Mouse (Mus musculus) testis, postnatal 10 days (tissue): Measurements from ENCODE around the gene Plin4.
"Not testable (repeated sequence)": the region's sequence is repeated elsewhere in the genome, so short reads cannot be mapped to it uniquely, and the experiment has no call there.

Source experiments
- DNase-seq: peaks from one replicate; pipeline ENCODE4 v3.0.0; 2021; ENCODE audit warnings: low spot score

The Plin4 gene

DNA sequence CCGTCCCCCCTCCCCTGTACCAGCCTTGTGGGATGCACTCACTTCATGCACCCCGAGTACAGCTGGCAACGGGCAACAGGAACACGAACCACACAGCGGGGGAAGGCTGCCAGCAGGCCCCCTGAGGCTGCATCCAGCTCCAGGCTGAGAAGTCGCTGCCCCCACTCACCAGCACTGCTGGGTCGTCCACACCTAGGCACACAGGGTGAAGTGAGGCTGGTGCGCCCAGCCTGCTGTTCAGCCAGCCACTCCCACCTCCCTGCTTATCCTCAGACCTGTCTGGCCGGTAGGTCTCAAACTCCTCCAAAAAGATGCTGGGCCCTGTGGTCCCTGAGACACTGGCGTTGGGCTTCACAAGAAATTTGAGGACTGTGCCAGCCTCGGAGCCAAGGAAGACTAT lies 16.6 kb upstream of the Plin4 start:
- no peak for DNase-seq

- no peak for DNase-seq
These were observed 15.7 kb upstream of the Plin4 start for GRCm38 (mm10) chr17:56125276-56125630.

GRCm38 (mm10) chr17:56124377-56125275 lies 15.0 kb upstream of the Plin4 start:
- DNase-seq = peak; percentile 80

DNA sequence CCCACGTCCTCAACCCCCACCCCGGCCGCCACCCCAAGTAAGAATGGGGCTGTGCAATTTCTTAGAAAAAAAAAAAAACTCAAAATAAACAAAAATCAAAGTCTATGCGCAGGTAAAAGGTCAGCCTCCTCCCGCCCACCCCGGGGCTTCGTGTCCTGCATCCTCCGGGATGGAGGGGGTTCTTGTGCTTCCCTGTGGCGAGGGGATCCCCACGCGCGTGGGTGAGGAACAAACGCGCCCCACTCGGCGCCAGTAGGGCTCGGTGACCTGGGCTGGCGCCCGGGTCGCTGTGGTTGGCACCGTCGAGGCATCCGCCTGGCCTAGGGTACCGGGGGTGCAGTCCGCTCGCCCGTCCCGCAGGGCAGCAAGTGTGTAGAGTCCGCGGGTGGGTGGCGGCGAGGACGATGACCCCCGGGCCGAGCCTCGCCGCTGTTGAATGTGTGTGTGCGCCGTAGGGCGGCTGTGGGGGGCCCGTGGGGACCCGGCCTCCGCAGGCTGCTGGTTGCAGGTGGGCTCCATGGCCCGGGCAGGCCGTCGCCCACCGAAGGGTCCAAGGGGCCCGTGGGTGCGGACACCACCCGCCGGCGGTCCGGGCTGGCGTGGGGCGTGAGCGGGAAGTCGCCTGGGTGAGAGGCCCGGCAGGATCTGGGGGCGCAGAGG lies 14.2 kb upstream of the Plin4 start:
- no peak for DNase-seq

DNA sequence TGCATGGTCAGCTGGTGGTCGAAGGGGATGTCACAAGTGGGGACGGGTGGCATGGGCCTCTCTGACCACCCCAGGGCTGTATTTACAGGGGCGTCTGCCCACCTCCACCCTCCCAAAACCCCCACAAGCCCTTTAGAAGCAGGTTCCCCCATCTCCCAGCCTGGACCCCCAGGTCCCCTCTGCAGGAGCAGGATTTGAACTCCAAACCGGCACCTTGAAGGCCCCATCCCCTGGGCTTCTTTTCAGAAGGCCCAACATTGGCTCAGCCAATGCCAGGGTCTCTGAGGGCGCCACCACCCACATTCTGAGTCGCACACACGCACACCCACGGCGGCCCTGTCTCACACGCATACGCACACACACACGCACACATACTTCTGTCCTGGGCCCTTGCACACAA lies 13.6 kb upstream of the Plin4 start:
- DNase-seq = no peak

GRCm38 (mm10) chr17:56121826-56122225 lies 12.2 kb upstream of the Plin4 start, which contains the start of gene Lrg1:
Gene Lrg1 (minus strand): TSS chr17:56122001.
- no peak for DNase-seq

DNA sequence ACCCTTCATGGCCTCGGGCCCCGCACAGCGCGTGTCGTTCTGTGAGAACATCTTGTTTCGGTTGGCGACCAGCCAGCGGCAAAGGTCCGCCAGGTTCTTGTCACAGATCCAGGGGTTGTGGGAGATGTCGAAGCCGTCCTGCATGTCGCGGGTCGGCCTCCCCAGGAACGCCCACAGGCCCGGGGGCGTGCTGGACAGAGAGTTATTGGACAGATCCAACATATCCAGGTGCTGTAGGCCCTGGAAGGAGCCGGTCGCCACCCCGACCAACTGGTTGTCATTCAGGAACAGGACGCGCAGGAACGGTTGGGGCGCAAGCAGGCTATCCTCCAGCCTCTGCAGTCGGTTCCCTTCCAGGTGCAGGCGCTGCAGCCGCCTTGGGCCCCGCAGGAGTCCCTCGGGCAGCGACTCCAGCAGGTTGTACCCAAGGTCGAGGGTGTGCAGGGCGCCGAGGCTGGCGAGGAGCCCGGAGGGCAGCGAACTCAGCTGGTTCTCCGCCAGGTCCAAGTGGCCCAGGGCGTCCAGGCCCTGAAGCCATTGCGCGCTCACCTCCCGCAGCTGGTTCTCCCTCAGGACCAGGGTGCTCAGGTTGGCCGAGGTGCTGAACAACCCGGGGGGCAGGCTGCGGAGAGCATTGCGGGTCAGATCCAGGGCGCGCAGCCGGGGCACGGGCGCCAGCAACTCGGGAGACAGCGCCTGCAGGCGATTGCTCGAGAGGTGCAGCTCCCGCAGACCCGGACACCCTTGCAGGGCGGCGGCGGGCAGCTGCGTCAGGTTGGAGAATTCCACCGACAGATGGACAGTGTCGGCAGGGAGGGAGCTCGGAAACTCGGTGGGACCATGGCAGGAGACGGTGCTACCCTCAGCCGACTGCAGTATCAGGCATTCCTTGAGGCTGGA lies 10.6 kb upstream of the Plin4 start:
- DNase-seq = peak; percentile 87

DNA sequence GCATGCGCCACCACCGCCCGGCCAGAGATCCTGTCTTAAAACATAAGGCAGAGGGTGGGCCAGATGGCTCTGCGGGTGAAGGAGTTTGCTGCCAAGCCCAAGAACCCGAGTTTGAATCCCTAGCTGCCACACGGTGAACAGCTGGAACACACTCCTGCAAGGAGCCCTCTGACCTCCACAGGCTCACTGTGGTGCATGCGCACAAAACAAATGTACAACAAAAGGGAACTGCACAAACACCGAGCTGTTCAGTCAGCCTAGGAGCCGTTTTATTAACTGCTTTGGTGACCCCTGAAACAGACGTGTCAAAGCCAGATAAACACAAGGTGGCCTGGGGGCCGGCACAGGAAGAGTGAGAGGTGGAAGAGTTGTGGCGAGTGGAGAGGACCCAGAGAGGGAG lies 9.8 kb upstream of the Plin4 start:
- no peak for DNase-seq

- peak; percentile 83 for DNase-seq
These were observed 7.7 kb upstream of the Plin4 start, which contains the start of gene Plin5 for GRCm38 (mm10) chr17:56117251-56117710. Gene Plin5 (minus strand): TSS chr17:56117596.

DNA sequence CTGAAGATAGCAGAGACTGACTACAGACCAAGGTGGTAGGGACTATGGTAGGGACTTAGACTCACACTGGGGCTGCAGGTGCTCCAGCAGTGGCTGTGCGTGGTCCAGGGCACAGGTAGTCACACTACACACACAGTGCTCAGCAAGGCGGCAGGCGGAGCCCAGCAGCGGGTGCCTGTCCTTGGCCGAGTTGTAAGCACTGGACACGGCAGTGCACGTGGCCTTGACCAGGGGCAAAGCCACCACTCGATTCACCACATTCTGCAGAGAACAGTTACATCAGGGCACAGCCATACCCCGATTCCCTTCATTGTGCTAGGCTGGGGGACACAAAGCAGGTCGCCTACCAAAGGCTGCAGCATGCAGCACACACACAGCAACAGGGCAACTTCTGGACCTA lies 6.6 kb upstream of the Plin4 start:
- no peak for DNase-seq

DNA sequence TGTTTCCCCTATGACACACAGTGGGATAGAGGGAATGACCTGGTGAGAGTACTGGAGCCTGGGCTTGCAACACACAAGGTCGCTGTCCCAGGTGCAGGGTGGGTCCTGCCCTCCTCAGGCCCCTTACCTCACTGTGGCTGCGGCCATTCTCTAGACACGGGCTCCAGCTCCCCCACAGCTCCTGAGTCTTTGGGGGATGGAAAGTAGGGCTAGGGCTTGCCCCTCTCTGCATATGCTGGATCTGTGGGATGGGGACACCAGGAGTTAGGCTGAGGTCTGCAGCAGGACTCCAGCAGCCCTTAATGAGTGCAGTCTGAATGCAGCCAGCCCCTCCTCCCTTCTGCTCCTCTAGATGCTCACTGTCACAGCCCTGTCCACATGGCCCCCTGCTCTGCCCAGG lies 3.1 kb upstream of the Plin4 start:
- no peak for DNase-seq

DNA sequence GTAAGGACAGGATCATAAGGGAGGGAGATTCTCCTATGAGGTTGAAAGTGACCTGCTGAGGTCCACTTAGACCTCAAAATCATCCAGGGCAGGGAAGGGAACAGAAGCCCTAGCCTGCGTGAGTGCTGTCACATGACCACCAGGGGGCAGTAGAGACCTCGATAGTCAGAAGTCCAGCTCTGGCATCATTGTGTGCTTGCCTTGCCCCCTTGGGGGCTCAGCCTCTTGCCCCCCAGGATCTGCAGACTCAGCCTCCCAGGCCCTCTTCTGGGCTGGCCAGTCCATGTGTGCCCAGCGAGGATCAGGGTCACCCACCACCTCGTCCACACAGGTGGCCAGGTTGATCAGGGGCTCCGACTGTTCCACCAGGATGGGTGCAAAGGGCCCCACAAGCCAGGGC lies 2.3 kb upstream of the Plin4 start:
- DNase-seq = peak; percentile 77

DNA sequence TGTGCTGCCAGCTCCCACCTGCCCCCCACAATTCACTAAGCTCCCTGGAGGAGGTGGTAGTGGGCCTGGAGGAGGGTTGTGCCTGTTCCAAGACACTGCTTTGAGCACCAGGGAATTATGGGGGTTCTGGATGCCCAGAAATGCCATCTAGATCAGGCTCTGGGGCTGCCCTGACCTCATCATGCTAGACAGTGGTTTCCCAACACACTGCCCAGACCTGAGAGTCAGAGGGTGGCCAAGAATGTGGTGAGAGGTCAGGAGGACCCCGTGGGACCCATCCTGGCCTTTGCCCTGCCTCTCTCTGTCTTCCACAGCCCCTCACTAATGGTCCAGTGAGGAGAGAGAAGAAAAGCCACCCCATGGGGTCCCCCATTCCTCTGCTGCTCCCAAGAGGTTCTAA lies 1.4 kb upstream of the Plin4 start:
- no peak for DNase-seq

GRCm38 (mm10) chr17:56110571-56110970 lies 968 bp upstream of the Plin4 start:
- no peak for DNase-seq

GRCm38 (mm10) chr17:56108334-56109044 lies 1.1 kb downstream of the Plin4 start:
- no peak for DNase-seq

GRCm38 (mm10) chr17:56107736-56108135 lies 1.9 kb downstream of the Plin4 start:
- no peak for DNase-seq

DNA sequence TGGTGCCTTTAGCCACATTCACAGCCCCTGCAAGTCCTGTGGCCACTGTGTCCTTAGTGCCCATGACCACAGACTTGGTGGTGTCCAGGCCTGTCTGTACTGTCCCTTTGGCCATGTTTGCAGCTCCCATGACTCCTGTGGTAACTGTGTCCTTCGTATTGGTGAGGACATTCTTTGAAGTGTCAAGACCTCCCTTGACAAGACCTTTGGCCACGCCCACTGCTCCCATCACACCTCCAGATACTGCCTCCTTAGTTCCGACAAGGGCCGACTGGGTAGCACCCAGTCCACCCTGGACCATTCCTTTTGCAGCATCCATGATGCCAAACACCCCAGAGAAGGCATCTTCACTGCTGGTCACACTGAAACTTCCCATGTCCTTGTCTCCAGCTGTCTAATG lies 2.6 kb downstream of the Plin4 start:
- no peak for DNase-seq

DNA sequence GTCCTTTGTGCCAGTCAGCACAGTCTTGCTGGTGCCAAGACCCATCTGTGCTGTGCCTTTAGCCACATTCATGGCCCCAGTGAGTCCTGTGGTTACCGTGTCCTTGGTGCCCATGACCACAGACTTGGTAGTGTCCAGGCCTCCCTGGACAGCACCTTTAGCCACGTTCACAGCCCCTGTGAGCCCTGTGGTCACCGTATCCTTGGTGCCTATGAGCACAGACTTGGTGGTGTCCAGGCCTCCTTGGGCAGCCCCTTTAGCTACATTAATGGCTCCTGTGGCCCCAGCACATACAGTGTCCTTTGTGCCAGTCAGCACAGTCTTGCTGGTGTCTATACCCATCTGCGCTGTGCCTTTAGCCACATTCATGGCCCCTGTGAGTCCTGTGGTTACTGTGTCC lies 3.2 kb downstream of the Plin4 start:
- not testable (repeated sequence) for DNase-seq

DNA sequence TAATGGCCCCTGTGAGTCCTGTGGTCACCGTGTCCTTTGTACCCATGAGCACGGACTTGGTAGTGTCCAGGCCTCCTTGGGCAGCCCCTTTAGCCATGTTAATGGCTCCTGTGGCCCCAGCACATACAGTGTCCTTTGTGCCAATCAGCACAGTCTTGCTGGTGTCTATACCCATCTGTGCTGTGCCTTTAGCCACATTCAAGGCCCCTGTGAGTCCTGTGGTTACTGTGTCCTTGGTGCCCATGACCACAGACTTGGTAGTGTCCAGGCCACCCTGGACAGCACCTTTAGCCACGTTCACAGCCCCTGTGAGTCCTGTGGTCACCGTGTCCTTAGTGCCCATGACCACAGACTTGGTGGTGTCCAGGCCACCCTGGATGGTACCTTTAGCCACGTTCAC lies 4.8 kb downstream of the Plin4 start:
- not testable (repeated sequence) for DNase-seq

DNA sequence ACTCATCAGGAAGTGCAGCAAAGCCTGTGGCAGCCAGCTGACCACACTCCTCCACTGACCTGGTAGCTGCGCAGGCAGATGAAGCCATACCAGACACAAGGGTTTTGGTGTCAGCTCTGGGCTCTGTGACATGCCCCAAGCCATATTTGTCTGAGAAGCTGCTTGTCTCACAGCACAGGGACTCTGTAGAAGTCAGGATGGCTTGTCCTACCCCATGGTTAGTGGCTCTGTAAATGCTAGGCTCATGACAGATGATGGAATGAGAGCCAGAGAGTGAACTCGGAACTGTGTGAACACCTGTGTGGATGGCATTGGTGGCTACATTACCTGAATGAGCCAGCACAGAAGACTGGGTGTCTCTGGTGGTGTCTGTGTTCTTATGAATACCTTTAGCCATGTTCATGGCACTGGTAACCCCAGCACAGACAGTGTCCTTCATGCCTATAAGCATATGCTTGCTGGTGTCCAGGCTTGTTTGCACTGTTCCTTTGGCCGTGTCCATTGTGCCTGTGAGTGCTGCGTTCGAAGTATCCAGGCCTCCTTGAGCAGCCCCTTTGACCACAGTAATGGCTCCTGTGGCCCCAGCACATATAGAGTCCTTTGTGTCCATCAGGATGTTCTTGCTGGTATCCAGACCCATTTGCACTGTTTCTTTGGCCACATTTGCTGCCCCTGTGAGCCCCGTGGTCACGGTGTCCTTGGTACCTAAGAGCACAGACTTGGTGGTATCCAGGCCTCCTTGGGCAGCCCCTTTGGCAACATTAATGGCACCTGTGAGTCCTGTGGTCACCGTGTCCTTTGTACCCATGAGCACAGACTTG lies 5.9 kb downstream of the Plin4 start:
- no peak for DNase-seq

GRCm38 (mm10) chr17:56102927-56103326 lies 6.7 kb downstream of the Plin4 start:
- no peak for DNase-seq
